Mouse (Mus musculus): ENCODE measurements at regions not wholly inside any gene's neighbourhood (a gene's known extent, or its start where the extent isn't known, plus 50 kb on each side); places are given as distances from the start of the nearest gene placed in this dataset.

- H3K4me2 ChIP-seq (replicated peaks), result no peak overlapping the region
- 50% methylated on average over 5 of the region's 5 CpGs for WGBS
- H3K36me3 ChIP-seq, result no peaks in the 10 kb centered on the region
- no peak overlapping the region for H3K9ac ChIP-seq
- no peaks in the 10 kb centered on the region for H3K9me3 ChIP-seq
- H3K27ac ChIP-seq, result no peak overlapping the region
- H3K27me3 ChIP-seq (replicated peaks), result no peaks in the 10 kb centered on the region
- ATAC-seq (ENCODE audit: low FRiP score, low read depth), result no peak
- no peak overlapping the region for H3K4me3 ChIP-seq
- no peaks in the 10 kb centered on the region for H3K4me1 ChIP-seq
Observed at GRCm38 (mm10) chr13:45235236-45235635, 154.3 kb upstream of the Mylip start.

GRCm38 (mm10) chr13:45238258-45238657, 151.3 kb upstream of the Mylip start:
- Histone ChIP-seq H3K9ac (no peak overlapping the region), H3K27me3 (replicated peaks) (no peaks in the 10 kb centered on the region), H3K4me2 (replicated peaks) (no peak overlapping the region), H3K27ac (no peak overlapping the region), H3K4me3 (no peak overlapping the region), H3K4me1 (no peaks in the 10 kb centered on the region), H3K36me3 (no peaks in the 10 kb centered on the region), H3K9me3 (no peaks in the 10 kb centered on the region)
- WGBS, result 88% methylated on average over 7 of the region's 7 CpGs
- ATAC-seq (ENCODE audit: low FRiP score, low read depth), result no peak

- Histone ChIP-seq H3K4me2 (replicated peaks) (0 out of 2 replicates have a peak overlapping the region, but pooled peaks have one; percentile 4), H3K9me3 (no peaks in the 10 kb centered on the region), H3K36me3 (no peaks in the 10 kb centered on the region), H3K4me3 (no peak overlapping the region), H3K9ac (no peak overlapping the region), H3K4me1 (no peaks in the 10 kb centered on the region), H3K27ac (no peak overlapping the region), H3K27me3 (replicated peaks) (no peaks in the 10 kb centered on the region)
- ATAC-seq (ENCODE audit: low FRiP score, low read depth), result no peak
- 54% methylated on average over 9 of the region's 9 CpGs for WGBS
Observed at GRCm38 (mm10) chr13:45239153-45239552, 150.4 kb upstream of the Mylip start.

- Histone ChIP-seq H3K27me3 (replicated peaks) (no peaks in the 10 kb centered on the region), H3K4me2 (replicated peaks) (no peak overlapping the region), H3K27ac (no peak overlapping the region), H3K9me3 (no peaks in the 10 kb centered on the region), H3K36me3 (no peaks in the 10 kb centered on the region), H3K4me1 (no peaks in the 10 kb centered on the region), H3K4me3 (no peak overlapping the region), H3K9ac (no peak overlapping the region)
- ATAC-seq (ENCODE audit: low FRiP score, low read depth), result no peak
- WGBS, result 82% methylated on average over 13 of the region's 13 CpGs
Observed at GRCm38 (mm10) chr13:45240009-45240653, 149.4 kb upstream of the Mylip start.

GRCm38 (mm10) chr13:45242261-45242660, 147.3 kb upstream of the Mylip start:
- Histone ChIP-seq H3K9me3 (no peaks in the 10 kb centered on the region), H3K36me3 (no peaks in the 10 kb centered on the region), H3K4me3 (no peak overlapping the region), H3K27ac (no peak overlapping the region), H3K4me1 (no peaks in the 10 kb centered on the region), H3K27me3 (replicated peaks) (no peaks in the 10 kb centered on the region), H3K9ac (no peak overlapping the region), H3K4me2 (replicated peaks) (no peak overlapping the region)
- ATAC-seq (ENCODE audit: low FRiP score, low read depth), result no peak
- WGBS, result 78% methylated on average over 3 of the region's 3 CpGs

- 82% methylated on average over 12 of the region's 12 CpGs for WGBS
- Histone ChIP-seq H3K4me2 (replicated peaks) (no peak overlapping the region), H3K4me3 (no peak overlapping the region), H3K36me3 (no peaks in the 10 kb centered on the region), H3K27ac (no peak overlapping the region), H3K4me1 (no peaks in the 10 kb centered on the region), H3K9ac (no peak overlapping the region), H3K9me3 (no peaks in the 10 kb centered on the region), H3K27me3 (replicated peaks) (no peaks in the 10 kb centered on the region)
- ATAC-seq (ENCODE audit: low FRiP score, low read depth), result no peak
Observed at GRCm38 (mm10) chr13:45242750-45243149, 146.8 kb upstream of the Mylip start.

GRCm38 (mm10) chr13:45245651-45246050, 143.9 kb upstream of the Mylip start:
- Histone ChIP-seq H3K4me1 (no peaks in the 10 kb centered on the region), H3K27ac (no peak overlapping the region), H3K4me2 (replicated peaks) (no peak overlapping the region), H3K9me3 (no peaks in the 10 kb centered on the region), H3K9ac (no peak overlapping the region), H3K4me3 (no peak overlapping the region), H3K27me3 (replicated peaks) (no peaks in the 10 kb centered on the region), H3K36me3 (no peaks in the 10 kb centered on the region)
- WGBS, result 68% methylated on average over 5 of the region's 5 CpGs
- ATAC-seq (ENCODE audit: low FRiP score, low read depth), result no peak

- Histone ChIP-seq H3K4me1 (no peaks in the 10 kb centered on the region), H3K9ac (no peak overlapping the region), H3K27me3 (replicated peaks) (no peaks in the 10 kb centered on the region), H3K36me3 (no peaks in the 10 kb centered on the region), H3K27ac (no peak overlapping the region), H3K4me2 (replicated peaks) (no peak overlapping the region), H3K4me3 (no peak overlapping the region), H3K9me3 (no peaks in the 10 kb centered on the region)
- ATAC-seq (ENCODE audit: low FRiP score, low read depth), result no peak
- WGBS, result 72% methylated on average over 2 of the region's 2 CpGs
Observed at GRCm38 (mm10) chr13:45246341-45246740, 143.2 kb upstream of the Mylip start.

- ATAC-seq (ENCODE audit: low FRiP score, low read depth), result no peak
- Histone ChIP-seq H3K4me1 (no peaks in the 10 kb centered on the region), H3K9ac (no peak overlapping the region), H3K36me3 (no peaks in the 10 kb centered on the region), H3K4me2 (replicated peaks) (no peak overlapping the region), H3K9me3 (no peaks in the 10 kb centered on the region), H3K27me3 (replicated peaks) (no peaks in the 10 kb centered on the region), H3K4me3 (no peak overlapping the region), H3K27ac (no peak overlapping the region)
- 47% methylated on average over 1 of the region's 1 CpGs for WGBS
Observed at GRCm38 (mm10) chr13:45250028-45250427, 139.5 kb upstream of the Mylip start.

- H3K4me2 ChIP-seq (replicated peaks), result no peak overlapping the region
- 89% methylated on average over 3 of the region's 3 CpGs for WGBS
Observed at GRCm38 (mm10) chr13:45251068-45251467, 138.5 kb upstream of the Mylip start.

GRCm38 (mm10) chr13:45252126-45252525, 137.4 kb upstream of the Mylip start:
- Histone ChIP-seq H3K9me3 (no peaks in the 10 kb centered on the region), H3K4me3 (no peak overlapping the region), H3K27me3 (replicated peaks) (no peaks in the 10 kb centered on the region), H3K36me3 (no peaks in the 10 kb centered on the region), H3K9ac (no peak overlapping the region), H3K4me1 (no peaks in the 10 kb centered on the region), H3K4me2 (replicated peaks) (no peak overlapping the region), H3K27ac (no peak overlapping the region)
- WGBS, result 69% methylated on average over 3 of the region's 3 CpGs
- no peak for ATAC-seq (ENCODE audit: low FRiP score, low read depth)

More at GRCm38 (mm10) chr13:45251068-45251467, 138.5 kb upstream of the Mylip start:
- no peaks in the 10 kb centered on the region for H3K27me3 ChIP-seq (replicated peaks)
- no peaks in the 10 kb centered on the region for H3K4me1 ChIP-seq
- H3K9me3 ChIP-seq, result no peaks in the 10 kb centered on the region
- no peaks in the 10 kb centered on the region for H3K36me3 ChIP-seq
- no peak overlapping the region for H3K9ac ChIP-seq
- ATAC-seq (ENCODE audit: low FRiP score, low read depth), result no peak
- H3K27ac ChIP-seq, result no peak overlapping the region
- H3K4me3 ChIP-seq, result no peak overlapping the region

GRCm38 (mm10) chr13:45253221-45253620, 136.3 kb upstream of the Mylip start:
- WGBS, result 28% methylated on average over 2 of the region's 2 CpGs
- no peak for ATAC-seq (ENCODE audit: low FRiP score, low read depth)

GRCm38 (mm10) chr13:45255277-45255676, 134.3 kb upstream of the Mylip start:
- no peaks in the 10 kb centered on the region for H3K27me3 ChIP-seq (replicated peaks)
- H3K4me2 ChIP-seq (replicated peaks), result no peak overlapping the region
- no peak overlapping the region for H3K27ac ChIP-seq
- no peaks in the 10 kb centered on the region for H3K4me1 ChIP-seq
- H3K9me3 ChIP-seq, result no peaks in the 10 kb centered on the region
- H3K9ac ChIP-seq, result no peak overlapping the region
- no peaks in the 10 kb centered on the region for H3K36me3 ChIP-seq
- WGBS, result 84% methylated on average over 6 of the region's 6 CpGs
- ATAC-seq (ENCODE audit: low FRiP score, low read depth), result no peak
- H3K4me3 ChIP-seq, result no peak overlapping the region

More at GRCm38 (mm10) chr13:45253221-45253620, 136.3 kb upstream of the Mylip start:
- Histone ChIP-seq H3K4me1 (no peaks in the 10 kb centered on the region), H3K36me3 (no peaks in the 10 kb centered on the region), H3K9me3 (no peaks in the 10 kb centered on the region), H3K27me3 (replicated peaks) (no peaks in the 10 kb centered on the region), H3K4me2 (replicated peaks) (no peak overlapping the region), H3K9ac (no peak overlapping the region), H3K4me3 (no peak overlapping the region), H3K27ac (no peak overlapping the region)

All from neural tube, embryonic 12.5 days (tissue).